Mouse (Mus musculus): ENCODE results near the gene Nol10.

GRCm38 (mm10) chr12:17452273-17452672 is 104.0 kb downstream of the Nol10 start:
- TF ChIP-seq CTCF (IDR thresholded peaks at IDR 0.05; ENCODE audit: control insufficient read depth, insufficient read depth, low read length) (no peak), POLR2A (IDR thresholded peaks at IDR 0.05; ENCODE audit: borderline replicate concordance, control insufficient read depth, low read depth, low read length) (no peak)
